Mouse (Mus musculus) megakaryocyte, embryonic 14.5 days (primary cell): ENCODE results near the gene Tirap. TPM values are rescaled to one million over a fixed set of nuclear protein-coding genes. Genes with fewer than 3 reads are reported as not detected.

Experiments used
- H3K27me3 ChIP-seq: replicated peaks from 2 replicates; pipeline ENCODE3; 2012; ENCODE audit warnings: inconsistent platforms
- H3K36me3 ChIP-seq: replicated peaks from 2 replicates; pipeline ENCODE3; 2012; ENCODE audit warnings: low read length, inconsistent platforms, mixed read lengths
- H3K4me1 ChIP-seq: 2 replicates; pipeline ENCODE4 v1.6.1; 2012; ENCODE audit warnings: inconsistent platforms
- H3K4me3 ChIP-seq: replicated peaks from 2 replicates; pipeline ENCODE3; 2012; ENCODE audit warnings: moderate library complexity, mild to moderate bottlenecking, inconsistent platforms
- H3K9me3 ChIP-seq: 2 replicates; pipeline ENCODE4 v1.6.1; 2012; ENCODE audit warnings: inconsistent platforms
- FLI1 ChIP-seq: IDR thresholded peaks from 2 replicates; pipeline ENCODE4 v1.6.1; 2012; ENCODE audit warnings: low read length, inconsistent platforms, mixed read lengths
- GATA1 ChIP-seq: IDR thresholded peaks from 3 replicates; pipeline ENCODE4 v1.6.1; 2012; ENCODE audit warnings: mixed read lengths, low read length, inconsistent platforms, borderline replicate concordance
- polyA plus RNA-seq: library from polyadenylated mRNA; stranded (reverse); fragments of >175 nt; gene quantifications from 2 replicates; pipeline ENCODE4 v1.2.3, GENCODE M21; 2012; ENCODE audit warnings: low replicate concordance; ENCODE audit not compliant: insufficient read depth

Gene Tirap
- 1.9 and 9.9 TPM in 2 replicates for polyA plus RNA-seq

- Histone ChIP-seq H3K4me3 (peak within 1 kb of the TSS; percentile 95), H3K9me3 (no peaks in the 10 kb centered on the region), H3K4me1 (peaks cover 59% of the 10 kb centered on the region), H3K27me3 (no peaks in the 10 kb centered on the region), H3K36me3 (peaks cover 29% of the 10 kb centered on the region)
- no peak for TF ChIP-seq GATA1
- TF ChIP-seq FLI1: no peak
Observed at GRCm38 (mm10) chr9:35199772-35200471, at the start of gene Tirap, which contains the start of gene Srpr. Gene Tirap (minus strand): TSS chr9:35200291. Gene Srpr (plus strand): TSS chr9:35200175.

- H3K9me3 ChIP-seq: no peaks in the 10 kb centered on the region
- H3K27me3 ChIP-seq: no peaks in the 10 kb centered on the region
- TF ChIP-seq FLI1 (no peak), GATA1 (no peak)
- H3K36me3 ChIP-seq: no peaks in the 10 kb centered on the region
- H3K4me3 ChIP-seq: no peak overlapping the region
- H3K4me1 ChIP-seq: peaks cover 4% of the 10 kb centered on the region; the same call in 1 of the 2 replicates
Observed at GRCm38 (mm10) chr9:35249476-35249875, 49.4 kb upstream of the Tirap start.

- H3K36me3 ChIP-seq: no peaks in the 10 kb centered on the region
- H3K4me3 ChIP-seq: no peak overlapping the region
- H3K9me3 ChIP-seq: no peaks in the 10 kb centered on the region
- no peak for TF ChIP-seq GATA1
- no peak for TF ChIP-seq FLI1
- no peaks in the 10 kb centered on the region for H3K4me1 ChIP-seq
- no peaks in the 10 kb centered on the region for H3K27me3 ChIP-seq
Observed at GRCm38 (mm10) chr9:35247405-35247804, 47.3 kb upstream of the Tirap start.

GRCm38 (mm10) chr9:35239734-35240133, 39.6 kb upstream of the Tirap start:
- H3K4me1 ChIP-seq: peaks cover 10% of the 10 kb centered on the region
- H3K27me3 ChIP-seq: no peaks in the 10 kb centered on the region
- no peaks in the 10 kb centered on the region for H3K9me3 ChIP-seq
- H3K4me3 ChIP-seq: no peak overlapping the region
- H3K36me3 ChIP-seq: peaks cover 12% of the 10 kb centered on the region
- no peak for TF ChIP-seq FLI1

- no peaks in the 10 kb centered on the region for H3K9me3 ChIP-seq
- no peak for TF ChIP-seq GATA1
- no peak for TF ChIP-seq FLI1
- H3K4me3 ChIP-seq: no peak overlapping the region
- H3K4me1 ChIP-seq: peaks cover 10% of the 10 kb centered on the region
- no peaks in the 10 kb centered on the region for H3K27me3 ChIP-seq
- H3K36me3 ChIP-seq: peaks cover 19% of the 10 kb centered on the region
Observed at GRCm38 (mm10) chr9:35238915-35239571, 39.0 kb upstream of the Tirap start.

GRCm38 (mm10) chr9:35238371-35238770, 38.3 kb upstream of the Tirap start:
- H3K36me3 ChIP-seq: peaks cover 26% of the 10 kb centered on the region

GRCm38 (mm10) chr9:35235996-35236395, 35.9 kb upstream of the Tirap start:
- H3K36me3 ChIP-seq: peaks cover 46% of the 10 kb centered on the region
- H3K4me1 ChIP-seq: peaks cover 10% of the 10 kb centered on the region
- H3K9me3 ChIP-seq: no peaks in the 10 kb centered on the region
- TF ChIP-seq GATA1 (no peak), FLI1 (no peak)
- no peaks in the 10 kb centered on the region for H3K27me3 ChIP-seq
- no peak overlapping the region for H3K4me3 ChIP-seq

More at GRCm38 (mm10) chr9:35238371-35238770, 38.3 kb upstream of the Tirap start:
- no peak for TF ChIP-seq FLI1
- TF ChIP-seq GATA1: no peak
- Histone ChIP-seq H3K9me3 (no peaks in the 10 kb centered on the region), H3K4me1 (peaks cover 10% of the 10 kb centered on the region), H3K27me3 (no peaks in the 10 kb centered on the region), H3K4me3 (no peak overlapping the region)

GRCm38 (mm10) chr9:35228671-35229070, 28.6 kb upstream of the Tirap start:
- TF ChIP-seq FLI1 (no peak), GATA1 (no peak)
- H3K36me3 ChIP-seq: peaks cover 48% of the 10 kb centered on the region

GRCm38 (mm10) chr9:35223466-35223865, 23.4 kb upstream of the Tirap start:
- no peak overlapping the region for H3K4me3 ChIP-seq
- no peaks in the 10 kb centered on the region for H3K9me3 ChIP-seq
- no peaks in the 10 kb centered on the region for H3K27me3 ChIP-seq
- H3K4me1 ChIP-seq: peaks cover 6% of the 10 kb centered on the region; the same call in 1 of the 2 replicates
- peaks cover 63% of the 10 kb centered on the region for H3K36me3 ChIP-seq
- no peak for TF ChIP-seq GATA1
- TF ChIP-seq FLI1: no peak

More at GRCm38 (mm10) chr9:35228671-35229070, 28.6 kb upstream of the Tirap start:
- Histone ChIP-seq H3K9me3 (no peaks in the 10 kb centered on the region), H3K4me1 (peaks cover 6% of the 10 kb centered on the region; the same call in 1 of the 2 replicates), H3K4me3 (no peak overlapping the region), H3K27me3 (no peaks in the 10 kb centered on the region)

- Histone ChIP-seq H3K4me1 (no peaks in the 10 kb centered on the region), H3K36me3 (peaks cover 87% of the 10 kb centered on the region), H3K9me3 (no peaks in the 10 kb centered on the region), H3K27me3 (no peaks in the 10 kb centered on the region), H3K4me3 (no peak overlapping the region)
- TF ChIP-seq FLI1: no peak
- TF ChIP-seq GATA1: no peak
Observed at GRCm38 (mm10) chr9:35217963-35218362, 17.9 kb upstream of the Tirap start.
